Mouse (Mus musculus): Measurements from ENCODE around the gene Abhd15. TPM values are rescaled to one million over a fixed set of nuclear protein-coding genes. Genes with fewer than 3 reads are reported as not detected.
A peak's percentile ranks its signal among the peaks of the same experiment; 100 is the strongest.

The Abhd15 gene
- 3.5 and 3.9 TPM in 2 replicates for polyA plus RNA-seq (2015; fragmentation: Nextera tagmentation; extraction: Ambion mirVana)

GRCm38 (mm10) chr11:77514832-77515636, at the start of gene Abhd15:
Gene Abhd15, plus strand, starts transcription at chr11:77515121.
- H3K9me3 ChIP-seq (replicated peaks) = no peaks in the 10 kb centered on the region
- H3K36me3 ChIP-seq = 0 out of 2 replicates have a peak, but pooled peaks cover 3% of the 10 kb centered on the region
- ATAC-seq (ENCODE audit: insufficient number of reproducible peaks, low FRiP score, low TSS enrichment, low read depth) = peak; percentile 27; the same call in 1 of the 2 replicates
- H3K27ac ChIP-seq (replicated peaks) = peak within 1 kb of the TSS; percentile 58
- H3K27me3 ChIP-seq = peaks cover 34% of the 10 kb centered on the region
- H3K4me2 ChIP-seq (replicated peaks) = peak within 1 kb of the TSS; percentile 90
- peak within 1 kb of the TSS; percentile 76 for H3K4me3 ChIP-seq (replicated peaks)
- H3K9ac ChIP-seq = peak within 1 kb of the TSS; percentile 39; the same call in 1 of the 2 replicates
- peaks cover 45% of the 10 kb centered on the region for H3K4me1 ChIP-seq
- WGBS = under 1% methylated on average over 72 of the region's 72 CpGs

- no peak for ATAC-seq (ENCODE audit: insufficient number of reproducible peaks, low FRiP score, low TSS enrichment, low read depth)
- Histone ChIP-seq H3K27ac (replicated peaks) (no peak overlapping the region), H3K27me3 (peaks cover 61% of the 10 kb centered on the region), H3K9me3 (replicated peaks) (no peaks in the 10 kb centered on the region), H3K4me1 (peaks cover 31% of the 10 kb centered on the region), H3K4me3 (replicated peaks) (peak overlapping the region; percentile 3; the same call in 1 of the 2 replicates), H3K4me2 (replicated peaks) (peak overlapping the region; percentile 30; the same call in 1 of the 2 replicates), H3K9ac (no peak overlapping the region), H3K36me3 (peaks cover 7% of the 10 kb centered on the region)
- 40% methylated on average over 9 of the region's 9 CpGs for WGBS
Observed at GRCm38 (mm10) chr11:77466544-77466943, 48.4 kb upstream of the Abhd15 start.

GRCm38 (mm10) chr11:77467157-77467556, 47.8 kb upstream of the Abhd15 start:
- no peak for ATAC-seq (ENCODE audit: insufficient number of reproducible peaks, low FRiP score, low TSS enrichment, low read depth)
- H3K27ac ChIP-seq (replicated peaks) = no peak overlapping the region
- 3% methylated on average over 25 of the region's 25 CpGs for WGBS
- peaks cover 26% of the 10 kb centered on the region for H3K4me1 ChIP-seq
- peaks cover 55% of the 10 kb centered on the region for H3K27me3 ChIP-seq
- H3K9me3 ChIP-seq (replicated peaks) = no peaks in the 10 kb centered on the region
- peak overlapping the region; percentile 30 for H3K4me2 ChIP-seq (replicated peaks)
- H3K4me3 ChIP-seq (replicated peaks) = peak overlapping the region; percentile 3
- H3K36me3 ChIP-seq = peaks cover 13% of the 10 kb centered on the region
- no peak overlapping the region for H3K9ac ChIP-seq

GRCm38 (mm10) chr11:77467784-77468183, 47.1 kb upstream of the Abhd15 start:
- H3K27me3 ChIP-seq = peaks cover 50% of the 10 kb centered on the region
- ATAC-seq (ENCODE audit: insufficient number of reproducible peaks, low FRiP score, low TSS enrichment, low read depth) = no peak

GRCm38 (mm10) chr11:77468397-77468796, 46.5 kb upstream of the Abhd15 start:
- peaks cover 44% of the 10 kb centered on the region for H3K27me3 ChIP-seq
- H3K9me3 ChIP-seq (replicated peaks) = no peaks in the 10 kb centered on the region
- no peak overlapping the region for H3K4me2 ChIP-seq (replicated peaks)
- no peak overlapping the region for H3K9ac ChIP-seq
- peaks cover 17% of the 10 kb centered on the region for H3K4me1 ChIP-seq
- H3K36me3 ChIP-seq = peaks cover 22% of the 10 kb centered on the region
- no peak for ATAC-seq (ENCODE audit: insufficient number of reproducible peaks, low FRiP score, low TSS enrichment, low read depth)
- H3K27ac ChIP-seq (replicated peaks) = no peak overlapping the region
- no peak overlapping the region for H3K4me3 ChIP-seq (replicated peaks)
- WGBS = 81% methylated on average over 9 of the region's 9 CpGs

More at GRCm38 (mm10) chr11:77467784-77468183, 47.1 kb upstream of the Abhd15 start:
- H3K27ac ChIP-seq (replicated peaks) = no peak overlapping the region
- WGBS = 13% methylated on average over 20 of the region's 20 CpGs
- peak overlapping the region; percentile 10; the same call in 1 of the 2 replicates for H3K4me3 ChIP-seq (replicated peaks)
- peaks cover 20% of the 10 kb centered on the region for H3K36me3 ChIP-seq
- H3K9me3 ChIP-seq (replicated peaks) = no peaks in the 10 kb centered on the region
- peaks cover 20% of the 10 kb centered on the region for H3K4me1 ChIP-seq
- H3K4me2 ChIP-seq (replicated peaks) = peak overlapping the region; percentile 34
- no peak overlapping the region for H3K9ac ChIP-seq

- 72% methylated on average over 29 of the region's 29 CpGs for WGBS
- Histone ChIP-seq H3K4me3 (replicated peaks) (no peak overlapping the region), H3K9ac (no peak overlapping the region), H3K9me3 (replicated peaks) (no peaks in the 10 kb centered on the region), H3K4me1 (peaks cover 14% of the 10 kb centered on the region), H3K36me3 (peaks cover 27% of the 10 kb centered on the region), H3K27me3 (peaks cover 26% of the 10 kb centered on the region), H3K27ac (replicated peaks) (no peak overlapping the region), H3K4me2 (replicated peaks) (no peak overlapping the region)
- ATAC-seq (ENCODE audit: insufficient number of reproducible peaks, low FRiP score, low TSS enrichment, low read depth) = no peak
Observed at GRCm38 (mm10) chr11:77471407-77471806, 43.5 kb upstream of the Abhd15 start.

- WGBS = 90% methylated on average over 16 of the region's 16 CpGs
- Histone ChIP-seq H3K4me1 (0 out of 2 replicates have a peak, but pooled peaks cover 3% of the 10 kb centered on the region), H3K27ac (replicated peaks) (no peak overlapping the region), H3K9ac (no peak overlapping the region), H3K27me3 (peaks cover 12% of the 10 kb centered on the region), H3K4me3 (replicated peaks) (no peak overlapping the region), H3K9me3 (replicated peaks) (no peaks in the 10 kb centered on the region), H3K36me3 (peaks cover 27% of the 10 kb centered on the region), H3K4me2 (replicated peaks) (no peak overlapping the region)
- no peak for ATAC-seq (ENCODE audit: insufficient number of reproducible peaks, low FRiP score, low TSS enrichment, low read depth)
Observed at GRCm38 (mm10) chr11:77472775-77473174, 42.1 kb upstream of the Abhd15 start.

GRCm38 (mm10) chr11:77476216-77476615, 38.7 kb upstream of the Abhd15 start:
- no peak overlapping the region for H3K27ac ChIP-seq (replicated peaks)
- no peak overlapping the region for H3K9ac ChIP-seq
- peaks cover 24% of the 10 kb centered on the region for H3K36me3 ChIP-seq
- H3K4me3 ChIP-seq (replicated peaks) = no peak overlapping the region
- no peaks in the 10 kb centered on the region for H3K9me3 ChIP-seq (replicated peaks)
- no peaks in the 10 kb centered on the region for H3K4me1 ChIP-seq
- no peaks in the 10 kb centered on the region for H3K27me3 ChIP-seq
- no peak for ATAC-seq (ENCODE audit: insufficient number of reproducible peaks, low FRiP score, low TSS enrichment, low read depth)
- H3K4me2 ChIP-seq (replicated peaks) = no peak overlapping the region
- 86% methylated on average over 14 of the region's 14 CpGs for WGBS

- Histone ChIP-seq H3K4me1 (no peaks in the 10 kb centered on the region), H3K9me3 (replicated peaks) (no peaks in the 10 kb centered on the region), H3K27ac (replicated peaks) (no peak overlapping the region), H3K4me3 (replicated peaks) (no peak overlapping the region), H3K9ac (no peak overlapping the region), H3K27me3 (no peaks in the 10 kb centered on the region), H3K36me3 (peaks cover 17% of the 10 kb centered on the region), H3K4me2 (replicated peaks) (no peak overlapping the region)
- 93% methylated on average over 6 of the region's 6 CpGs for WGBS
- ATAC-seq (ENCODE audit: insufficient number of reproducible peaks, low FRiP score, low TSS enrichment, low read depth) = no peak
Observed at GRCm38 (mm10) chr11:77476895-77477294, 38.0 kb upstream of the Abhd15 start.

GRCm38 (mm10) chr11:77483043-77483442, 31.9 kb upstream of the Abhd15 start:
- Histone ChIP-seq H3K4me1 (peaks cover 29% of the 10 kb centered on the region), H3K9me3 (replicated peaks) (no peaks in the 10 kb centered on the region), H3K4me3 (replicated peaks) (no peak overlapping the region), H3K27ac (replicated peaks) (no peak overlapping the region), H3K36me3 (no peaks in the 10 kb centered on the region), H3K4me2 (replicated peaks) (no peak overlapping the region), H3K9ac (no peak overlapping the region), H3K27me3 (no peaks in the 10 kb centered on the region)
- WGBS = 74% methylated on average over 3 of the region's 3 CpGs
- ATAC-seq (ENCODE audit: insufficient number of reproducible peaks, low FRiP score, low TSS enrichment, low read depth) = no peak

GRCm38 (mm10) chr11:77483510-77484255, 31.2 kb upstream of the Abhd15 start:
- H3K4me2 ChIP-seq (replicated peaks) = no peak overlapping the region
- no peak overlapping the region for H3K4me3 ChIP-seq (replicated peaks)
- no peaks in the 10 kb centered on the region for H3K9me3 ChIP-seq (replicated peaks)
- ATAC-seq (ENCODE audit: insufficient number of reproducible peaks, low FRiP score, low TSS enrichment, low read depth) = no peak
- no peak overlapping the region for H3K9ac ChIP-seq
- H3K27ac ChIP-seq (replicated peaks) = no peak overlapping the region
- H3K36me3 ChIP-seq = no peaks in the 10 kb centered on the region
- no peaks in the 10 kb centered on the region for H3K27me3 ChIP-seq
- WGBS = 63% methylated on average over 11 of the region's 11 CpGs
- peaks cover 35% of the 10 kb centered on the region for H3K4me1 ChIP-seq
